Mouse (Mus musculus) neural tube, embryonic 13.5 days (tissue): ENCODE data around the gene Rab40c. TPM values are rescaled to one million over a fixed set of nuclear protein-coding genes. Genes with fewer than 3 reads are reported as not detected.

Experiments used
- ATAC-seq: fragments of 200-750 bp; cut with Nextera tagmentation; 2 replicates; pipeline ENCODE4 v1.8.0; 2017; ENCODE audit warnings: low read depth, mild to moderate bottlenecking, moderate TSS enrichment, moderate library complexity
- H3K27ac ChIP-seq: fragments of 300-500 bp; sonication (generic); replicated peaks from 2 replicates; pipeline ENCODE4 v1.5.1; 2015; ENCODE audit warnings: moderate library complexity, mild to moderate bottlenecking, inconsistent platforms
- H3K27me3 ChIP-seq: fragments of 300-500 bp; sonication (generic); 2 replicates; pipeline ENCODE4 v1.6.1; 2015; ENCODE audit warnings: mild to moderate bottlenecking, inconsistent platforms
- H3K36me3 ChIP-seq: fragments of 300-500 bp; sonication (generic); 2 replicates; pipeline ENCODE4 v1.6.1; 2015; ENCODE audit warnings: mild to moderate bottlenecking, inconsistent platforms
- H3K4me1 ChIP-seq: fragments of 300-500 bp; sonication (generic); replicated peaks from 2 replicates; pipeline ENCODE4 v1.6.1; 2015; ENCODE audit warnings: inconsistent platforms
- H3K4me2 ChIP-seq: fragments of 300-500 bp; sonication (generic); 2 replicates; pipeline ENCODE4 v1.6.1; 2015; ENCODE audit warnings: inconsistent platforms, mild to moderate bottlenecking, moderate library complexity
- H3K4me3 ChIP-seq: fragments of 300-500 bp; sonication (generic); 2 replicates; pipeline ENCODE4 v1.5.1; 2015; ENCODE audit warnings: mild to moderate bottlenecking, inconsistent platforms
- H3K9ac ChIP-seq: fragments of 300-500 bp; sonication (generic); 2 replicates; pipeline ENCODE4 v1.6.1; 2015; ENCODE audit warnings: moderate library complexity, mild to moderate bottlenecking, inconsistent platforms
- H3K9me3 ChIP-seq: fragments of 300-500 bp; sonication (generic); 2 replicates; pipeline ENCODE4 v1.6.1; 2016; ENCODE audit warnings: inconsistent platforms
- WGBS: fragments of 180-500 bp; shearing (Covaris S2); methylation state at CpG from one replicate; pipeline ENCODE4 v1.1.7; 2015; 5-methylcytosine and 5-hydroxymethylcytosine counted together
- polyA plus RNA-seq: library from polyadenylated mRNA; unstranded; fragments of >200 nt; fragmentation: Nextera tagmentation; extraction: Ambion mirVana; gene quantifications from 2 replicates; pipeline ENCODE4 v1.2.1, GENCODE M21; 2015

Rab40c gene
- 50.7 and 51.5 TPM in 2 replicates for polyA plus RNA-seq

GRCm38 (mm10) chr17:25919144-25919785, at the start of gene Rab40c:
TSS of gene Rab40c (minus strand) at chr17:25919727.
- Histone ChIP-seq H3K9me3 (no peaks in the 10 kb centered on the region), H3K36me3 (peaks cover 6% of the 10 kb centered on the region), H3K27ac (peak within 1 kb of the TSS; percentile 93), H3K9ac (peak within 1 kb of the TSS; percentile 86), H3K27me3 (no peaks in the 10 kb centered on the region), H3K4me1 (peaks cover 34% of the 10 kb centered on the region), H3K4me3 (peak within 1 kb of the TSS; percentile 95), H3K4me2 (peak within 1 kb of the TSS; percentile 92)
- ATAC-seq, result peak; percentile 6; the same call in 1 of the 2 replicates
- 1% methylated on average over 61 of the region's 78 CpGs for WGBS

- no peak overlapping the region for H3K27ac ChIP-seq
- no peaks in the 10 kb centered on the region for H3K9me3 ChIP-seq
- no peak overlapping the region for H3K4me3 ChIP-seq
- ATAC-seq, result no peak
- H3K27me3 ChIP-seq, result no peaks in the 10 kb centered on the region
- WGBS, result 75% methylated on average over 1 of the region's 1 CpGs
- H3K36me3 ChIP-seq, result peaks cover 30% of the 10 kb centered on the region
- 0 out of 2 replicates have a peak, but pooled peaks cover 10% of the 10 kb centered on the region for H3K4me1 ChIP-seq
- H3K4me2 ChIP-seq, result no peak overlapping the region
- H3K9ac ChIP-seq, result no peak overlapping the region
Measured at GRCm38 (mm10) chr17:25968176-25968575, 48.6 kb upstream of the Rab40c start.

GRCm38 (mm10) chr17:25967652-25968051, 48.1 kb upstream of the Rab40c start:
- H3K4me1 ChIP-seq, result 0 out of 2 replicates have a peak, but pooled peaks cover 10% of the 10 kb centered on the region
- H3K9ac ChIP-seq, result no peak overlapping the region
- H3K4me2 ChIP-seq, result no peak overlapping the region
- WGBS, result 46% methylated on average over 3 of the region's 3 CpGs
- H3K27ac ChIP-seq, result no peak overlapping the region
- no peak for ATAC-seq
- H3K9me3 ChIP-seq, result no peaks in the 10 kb centered on the region
- peaks cover 32% of the 10 kb centered on the region for H3K36me3 ChIP-seq
- H3K4me3 ChIP-seq, result no peak overlapping the region
- no peaks in the 10 kb centered on the region for H3K27me3 ChIP-seq

- H3K4me2 ChIP-seq, result no peak overlapping the region
- ATAC-seq, result no peak
- H3K27me3 ChIP-seq, result no peaks in the 10 kb centered on the region
- H3K27ac ChIP-seq, result no peak overlapping the region
- H3K4me3 ChIP-seq, result no peak overlapping the region
- peaks cover 58% of the 10 kb centered on the region for H3K36me3 ChIP-seq
- H3K4me1 ChIP-seq, result 0 out of 2 replicates have a peak, but pooled peaks cover 10% of the 10 kb centered on the region
- WGBS, result 87% methylated on average over 7 of the region's 7 CpGs
- no peak overlapping the region for H3K9ac ChIP-seq
- no peaks in the 10 kb centered on the region for H3K9me3 ChIP-seq
Measured at GRCm38 (mm10) chr17:25964271-25964670, 44.7 kb upstream of the Rab40c start.

- H3K4me1 ChIP-seq, result 0 out of 2 replicates have a peak, but pooled peaks cover 1% of the 10 kb centered on the region
- no peaks in the 10 kb centered on the region for H3K27me3 ChIP-seq
- 91% methylated on average over 7 of the region's 7 CpGs for WGBS
- ATAC-seq, result no peak
- no peak overlapping the region for H3K9ac ChIP-seq
- H3K4me3 ChIP-seq, result no peak overlapping the region
- H3K27ac ChIP-seq, result no peak overlapping the region
- no peaks in the 10 kb centered on the region for H3K9me3 ChIP-seq
- peaks cover 76% of the 10 kb centered on the region for H3K36me3 ChIP-seq
- H3K4me2 ChIP-seq, result no peak overlapping the region
Measured at GRCm38 (mm10) chr17:25962413-25962905, 42.9 kb upstream of the Rab40c start.

GRCm38 (mm10) chr17:25961566-25961965, 42.0 kb upstream of the Rab40c start:
- H3K36me3 ChIP-seq, result peaks cover 73% of the 10 kb centered on the region
- no peak overlapping the region for H3K4me2 ChIP-seq
- 93% methylated on average over 5 of the region's 5 CpGs for WGBS
- H3K9ac ChIP-seq, result no peak overlapping the region
- H3K4me3 ChIP-seq, result no peak overlapping the region
- no peak for ATAC-seq
- no peak overlapping the region for H3K27ac ChIP-seq
- H3K4me1 ChIP-seq, result no peaks in the 10 kb centered on the region
- no peaks in the 10 kb centered on the region for H3K9me3 ChIP-seq
- no peaks in the 10 kb centered on the region for H3K27me3 ChIP-seq

DNA sequence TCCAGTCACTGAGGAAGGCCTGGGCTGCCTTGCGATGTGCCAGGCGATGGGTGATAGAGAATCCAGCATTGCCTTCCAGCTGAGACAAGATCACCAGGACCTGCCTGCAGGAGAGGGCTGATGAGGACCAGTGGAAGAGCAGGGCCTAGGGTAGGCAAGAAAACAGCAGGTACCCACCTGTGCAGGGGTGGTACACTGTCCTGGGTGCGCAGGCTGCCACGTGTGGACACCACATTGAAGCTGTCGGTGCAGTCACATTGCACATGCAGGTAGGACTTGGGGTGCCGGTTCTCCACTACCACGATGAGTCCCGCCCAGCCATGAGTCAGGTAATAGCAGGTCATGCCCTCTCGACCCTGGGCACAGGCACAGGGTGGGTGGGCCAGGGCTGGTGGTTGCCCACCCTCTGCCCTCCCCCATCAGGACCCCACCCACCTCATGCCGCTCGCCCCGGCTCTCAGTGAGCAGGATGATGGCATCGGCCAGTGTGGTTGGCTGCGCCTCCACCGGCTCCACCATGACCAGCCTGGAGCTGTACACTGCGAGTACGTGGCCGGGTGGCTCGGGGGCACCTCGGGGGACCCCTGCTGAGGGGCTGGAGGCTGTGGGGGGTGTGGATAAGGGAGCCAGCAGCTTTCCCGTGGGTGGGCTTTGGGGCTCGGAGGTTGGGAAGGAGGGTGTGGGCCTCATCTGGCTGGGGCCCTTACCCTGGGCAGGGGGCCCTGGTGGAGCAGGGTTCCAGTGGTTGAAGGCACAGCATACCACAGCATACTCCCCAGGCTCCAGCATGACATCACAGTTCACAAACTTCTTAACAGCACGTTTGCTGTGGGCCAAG, 40.3 kb upstream of the Rab40c start:
- H3K4me1 ChIP-seq, result no peaks in the 10 kb centered on the region
- WGBS, result 90% methylated on average over 23 of the region's 23 CpGs
- H3K4me2 ChIP-seq, result no peak overlapping the region
- no peak overlapping the region for H3K27ac ChIP-seq
- no peak overlapping the region for H3K4me3 ChIP-seq
- no peaks in the 10 kb centered on the region for H3K27me3 ChIP-seq
- no peak for ATAC-seq
- H3K36me3 ChIP-seq, result peaks cover 70% of the 10 kb centered on the region
- H3K9me3 ChIP-seq, result no peaks in the 10 kb centered on the region
- no peak overlapping the region for H3K9ac ChIP-seq

DNA sequence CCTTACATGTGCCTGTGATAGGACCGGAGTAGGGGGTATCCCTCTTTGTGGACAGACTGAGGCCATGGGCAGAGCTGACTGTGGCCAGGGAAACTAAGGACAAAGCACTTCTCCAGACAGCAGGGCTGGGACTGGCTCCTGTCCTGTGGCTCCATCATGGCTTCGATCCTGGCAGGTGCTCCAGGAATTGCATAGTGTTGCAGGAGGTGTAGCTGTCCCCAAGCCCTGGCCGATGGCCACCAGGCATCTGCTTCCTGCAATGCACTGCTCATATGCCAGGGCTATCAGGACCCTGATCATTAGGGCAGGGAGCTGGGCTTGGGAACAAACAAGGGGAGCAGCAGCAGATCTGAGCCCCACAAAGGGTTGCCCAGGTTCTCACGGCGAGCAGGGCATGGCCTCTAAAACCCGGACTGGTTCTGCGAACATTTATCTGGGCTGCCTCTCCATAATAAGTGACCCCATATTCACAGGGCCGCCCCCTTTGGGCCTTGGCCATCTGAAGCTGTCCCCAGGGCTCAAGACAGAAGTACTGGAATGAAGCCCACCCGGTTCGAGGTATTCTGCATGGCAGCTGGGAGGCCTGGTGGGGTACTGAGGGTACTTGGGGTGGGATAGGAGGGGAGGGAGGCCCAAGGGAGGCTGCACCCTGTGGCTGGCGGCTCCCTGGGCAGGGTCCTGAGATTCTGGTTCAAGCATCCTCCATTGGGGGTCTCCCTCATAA, 39.4 kb upstream of the Rab40c start:
- Histone ChIP-seq H3K27me3 (peaks cover 3% of the 10 kb centered on the region; the same call in 1 of the 2 replicates), H3K9ac (no peak overlapping the region), H3K36me3 (peaks cover 63% of the 10 kb centered on the region), H3K9me3 (no peaks in the 10 kb centered on the region), H3K4me3 (no peak overlapping the region), H3K4me2 (no peak overlapping the region), H3K4me1 (no peaks in the 10 kb centered on the region), H3K27ac (no peak overlapping the region)
- WGBS, result 94% methylated on average over 11 of the region's 11 CpGs
- no peak for ATAC-seq

DNA sequence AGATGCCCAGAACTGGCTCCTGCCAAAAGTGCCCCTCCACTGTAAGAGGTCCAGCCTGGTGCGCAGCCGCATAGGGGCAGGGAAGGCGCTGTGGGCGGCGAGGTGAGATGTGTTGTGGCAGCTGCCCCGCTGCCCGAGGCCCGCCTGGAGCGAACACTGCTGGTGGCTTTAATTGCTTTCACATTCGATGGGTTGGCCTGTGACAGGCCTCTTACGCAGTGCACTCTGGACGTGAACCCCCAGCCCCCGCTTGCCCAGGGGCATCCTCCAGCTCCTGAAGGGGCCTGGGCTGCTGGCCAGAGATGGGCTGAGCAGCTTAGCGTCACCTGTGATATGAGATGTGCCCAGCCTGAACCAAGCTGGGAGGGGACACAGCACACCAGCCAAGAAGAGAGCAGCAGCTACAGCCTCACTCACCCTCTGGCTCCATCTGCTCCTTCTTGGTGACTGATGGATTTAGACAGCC, 38.1 kb upstream of the Rab40c start:
- Histone ChIP-seq H3K4me1 (no peaks in the 10 kb centered on the region), H3K4me2 (no peak overlapping the region), H3K9ac (no peak overlapping the region), H3K9me3 (no peaks in the 10 kb centered on the region), H3K27me3 (peaks cover 16% of the 10 kb centered on the region), H3K36me3 (peaks cover 49% of the 10 kb centered on the region), H3K4me3 (no peak overlapping the region), H3K27ac (no peak overlapping the region)
- ATAC-seq, result no peak
- 76% methylated on average over 14 of the region's 14 CpGs for WGBS

- Histone ChIP-seq H3K9ac (no peak overlapping the region), H3K36me3 (peaks cover 41% of the 10 kb centered on the region), H3K4me1 (peaks cover 6% of the 10 kb centered on the region), H3K27me3 (peaks cover 26% of the 10 kb centered on the region), H3K4me3 (no peak overlapping the region), H3K4me2 (no peak overlapping the region), H3K27ac (no peak overlapping the region), H3K9me3 (no peaks in the 10 kb centered on the region)
- 82% methylated on average over 7 of the region's 7 CpGs for WGBS
- ATAC-seq, result no peak
Measured at GRCm38 (mm10) chr17:25956631-25957030, 37.1 kb upstream of the Rab40c start.

DNA sequence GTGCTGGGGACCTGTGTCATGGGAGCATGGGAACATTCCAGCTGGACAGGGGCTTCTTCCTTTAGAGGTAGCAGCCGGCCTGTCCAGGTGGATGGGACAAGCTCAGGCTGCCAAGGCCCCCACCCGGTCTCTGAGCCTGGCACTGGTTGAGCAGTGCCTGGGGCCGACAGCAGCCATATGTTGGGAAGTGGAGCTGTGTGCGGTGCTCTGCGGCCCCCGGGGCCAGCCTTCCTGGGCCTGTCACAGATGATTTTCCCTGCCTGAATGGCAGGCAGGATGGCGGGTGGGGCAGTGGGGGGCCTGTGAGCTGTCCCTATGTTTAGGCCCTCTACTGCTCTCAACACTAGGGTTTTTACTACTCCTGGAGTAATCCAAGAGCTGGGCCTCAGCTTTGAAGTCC, 36.7 kb upstream of the Rab40c start:
- WGBS, result 57% methylated on average over 7 of the region's 7 CpGs
- peaks cover 37% of the 10 kb centered on the region for H3K36me3 ChIP-seq
- H3K4me2 ChIP-seq, result no peak overlapping the region
- H3K9me3 ChIP-seq, result no peaks in the 10 kb centered on the region
- H3K9ac ChIP-seq, result no peak overlapping the region
- peaks cover 10% of the 10 kb centered on the region for H3K4me1 ChIP-seq
- no peak overlapping the region for H3K27ac ChIP-seq
- peaks cover 31% of the 10 kb centered on the region for H3K27me3 ChIP-seq
- ATAC-seq, result no peak
- H3K4me3 ChIP-seq, result no peak overlapping the region

GRCm38 (mm10) chr17:25955736-25956135, 36.2 kb upstream of the Rab40c start:
- no peak for ATAC-seq
- H3K27me3 ChIP-seq, result peaks cover 35% of the 10 kb centered on the region

More at GRCm38 (mm10) chr17:25955736-25956135, 36.2 kb upstream of the Rab40c start:
- WGBS, result 44% methylated on average over 3 of the region's 3 CpGs
- Histone ChIP-seq H3K4me2 (no peak overlapping the region), H3K9me3 (no peaks in the 10 kb centered on the region), H3K4me1 (peaks cover 13% of the 10 kb centered on the region), H3K9ac (no peak overlapping the region), H3K4me3 (no peak overlapping the region), H3K36me3 (peaks cover 33% of the 10 kb centered on the region), H3K27ac (no peak overlapping the region)
